Mouse (Mus musculus): ENCODE results near the gene Mgea5.

The Mgea5 gene

DNA sequence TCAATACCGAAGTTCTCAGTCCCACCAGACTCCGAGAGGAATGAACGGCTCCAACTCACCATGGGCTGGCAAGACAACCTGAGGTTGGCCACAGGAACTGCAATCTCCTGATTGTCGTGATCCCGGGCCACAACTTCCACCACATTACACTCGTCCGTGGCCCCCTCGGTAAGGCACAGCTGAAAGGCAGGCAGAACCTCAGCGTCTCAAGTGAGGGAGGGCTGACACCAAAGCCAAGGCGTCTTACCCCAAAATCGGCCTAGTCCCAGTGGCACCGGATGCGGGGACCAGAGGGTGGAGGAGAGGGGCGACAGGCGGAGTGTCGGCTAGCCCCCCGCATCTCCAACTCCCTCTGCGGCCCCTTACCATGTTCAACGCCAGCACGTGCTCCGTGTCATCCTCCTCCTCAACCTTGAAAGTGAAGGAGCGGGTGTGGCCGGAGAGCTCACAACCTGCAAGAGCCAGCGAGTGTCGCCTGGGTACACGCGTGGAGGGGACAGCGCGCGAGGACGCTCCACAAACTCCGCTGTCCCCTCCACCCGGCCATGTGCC is 34.9 kb downstream of the Mgea5 start:
- peak; percentile 42 for DNase-seq (ENCODE audit: low read depth, low spot score)

DNA sequence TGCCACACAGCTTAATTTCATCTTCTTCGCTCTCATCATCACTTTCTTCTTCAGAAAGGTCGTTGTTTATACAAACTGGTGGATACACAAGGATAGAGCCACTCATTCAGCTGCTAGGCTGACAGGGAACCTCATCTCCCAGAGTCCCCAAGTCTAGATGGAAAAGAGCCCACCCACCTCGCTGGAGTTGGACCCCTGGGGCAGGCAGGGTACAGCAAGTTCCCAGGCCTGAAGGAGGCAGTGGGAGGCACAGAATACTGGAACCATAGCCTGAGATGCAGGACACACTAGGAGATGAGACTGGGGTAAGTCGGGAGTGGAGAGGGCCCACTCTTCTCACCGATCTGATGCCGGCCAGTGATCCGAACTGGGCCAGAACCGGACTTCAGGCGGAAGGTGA is 35.4 kb downstream of the Mgea5 start:
- peak; percentile 30 for DNase-seq (ENCODE audit: low read depth, low spot score)

DNA sequence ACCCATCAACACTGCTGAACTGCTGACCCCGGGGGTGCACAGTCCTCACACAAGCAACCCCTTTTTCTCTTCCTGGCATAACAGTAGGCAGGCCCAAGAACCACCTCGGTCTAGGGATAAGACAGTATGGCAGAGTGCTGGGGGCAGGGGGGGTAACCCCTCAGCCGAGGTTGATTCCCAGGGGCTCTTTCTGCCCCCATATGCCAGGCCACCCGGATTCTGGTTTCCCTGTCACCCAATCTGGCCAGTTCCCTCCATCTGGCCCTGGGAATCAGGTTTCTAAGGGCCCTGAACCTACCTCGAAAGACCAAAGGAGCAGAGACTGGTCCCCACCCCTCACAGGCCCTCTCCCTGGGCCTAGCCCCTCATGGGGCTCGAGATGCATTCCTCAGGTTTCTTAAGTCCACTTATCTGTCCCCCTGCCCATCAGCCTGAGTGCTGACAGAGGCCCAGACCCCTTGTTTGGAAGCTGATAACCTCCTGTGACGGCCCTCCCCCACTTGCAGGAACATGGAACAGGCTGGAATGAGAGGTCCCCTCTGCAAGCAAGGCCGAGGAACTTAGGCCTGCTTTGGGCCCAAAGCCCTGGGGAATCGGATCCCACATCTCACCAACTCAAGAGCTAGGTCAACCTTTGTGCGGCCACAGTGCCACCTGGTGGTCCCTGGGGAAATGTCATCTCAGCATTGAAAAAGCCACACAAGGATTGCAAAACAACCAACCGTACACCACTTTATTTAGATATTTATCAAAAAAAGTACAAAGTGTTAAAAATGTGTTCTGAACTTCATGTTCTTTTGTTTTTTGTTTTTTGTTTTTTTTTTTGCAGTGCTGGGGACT is 36.4 kb downstream of the Mgea5 start:
- peak; percentile 93 for DNase-seq (ENCODE audit: low read depth, low spot score)

GRCm38 (mm10) chr19:45746153-45747020 is 37.2 kb downstream of the Mgea5 start:
- peak; percentile 90 for DNase-seq (ENCODE audit: low read depth, low spot score)

DNA sequence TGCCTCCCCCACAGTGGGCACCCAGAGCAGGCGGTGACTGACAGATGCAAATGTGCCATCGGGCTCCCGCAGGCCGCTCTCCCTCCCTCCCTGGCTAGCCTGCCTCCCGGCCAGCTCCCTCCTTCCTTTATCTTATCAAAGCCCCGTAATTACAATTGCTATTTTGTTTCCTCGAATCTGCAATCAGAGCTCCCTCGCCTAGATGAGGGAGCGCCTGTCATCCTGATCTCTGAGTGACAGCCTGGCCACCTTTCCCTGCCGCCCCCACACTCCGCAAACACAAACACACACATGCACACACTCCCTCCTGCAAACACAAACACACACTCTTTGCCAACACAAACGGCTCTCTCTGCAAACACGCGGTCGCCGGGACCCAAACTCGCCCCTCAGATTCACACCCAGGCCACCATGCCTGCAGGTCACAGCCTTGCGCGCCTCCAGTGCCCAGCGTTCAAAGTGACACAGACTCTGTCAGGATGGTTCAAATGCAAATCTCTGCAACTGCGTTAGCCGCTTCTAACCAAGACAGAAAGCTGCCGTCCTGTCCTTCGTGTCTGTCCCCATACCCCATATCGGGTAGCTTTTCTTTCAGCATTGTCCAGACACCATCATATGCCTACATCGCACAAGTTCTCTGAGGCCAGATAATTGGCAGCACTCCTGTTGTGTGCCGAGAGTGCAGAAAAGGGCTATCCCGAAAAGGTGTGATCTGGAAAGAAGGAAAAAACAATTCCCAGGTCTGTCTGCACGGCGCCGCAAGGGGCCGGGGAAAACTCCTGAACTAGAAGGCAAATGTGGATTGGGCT is 38.1 kb downstream of the Mgea5 start:
- peak; percentile 25 for DNase-seq (ENCODE audit: low read depth, low spot score)

GRCm38 (mm10) chr19:45743619-45744018 is 40.0 kb downstream of the Mgea5 start:
- no peak for DNase-seq (ENCODE audit: low read depth, low spot score)

- no peak for DNase-seq (ENCODE audit: low read depth, low spot score)
These were observed 40.6 kb downstream of the Mgea5 start for GRCm38 (mm10) chr19:45742984-45743575.

- peak; percentile 34 for DNase-seq (ENCODE audit: low read depth, low spot score)
These were observed 41.2 kb downstream of the Mgea5 start, which contains the start of gene Fgf8 for GRCm38 (mm10) chr19:45742218-45742983. TSS of gene Fgf8 (minus strand) at chr19:45742915.

DNA sequence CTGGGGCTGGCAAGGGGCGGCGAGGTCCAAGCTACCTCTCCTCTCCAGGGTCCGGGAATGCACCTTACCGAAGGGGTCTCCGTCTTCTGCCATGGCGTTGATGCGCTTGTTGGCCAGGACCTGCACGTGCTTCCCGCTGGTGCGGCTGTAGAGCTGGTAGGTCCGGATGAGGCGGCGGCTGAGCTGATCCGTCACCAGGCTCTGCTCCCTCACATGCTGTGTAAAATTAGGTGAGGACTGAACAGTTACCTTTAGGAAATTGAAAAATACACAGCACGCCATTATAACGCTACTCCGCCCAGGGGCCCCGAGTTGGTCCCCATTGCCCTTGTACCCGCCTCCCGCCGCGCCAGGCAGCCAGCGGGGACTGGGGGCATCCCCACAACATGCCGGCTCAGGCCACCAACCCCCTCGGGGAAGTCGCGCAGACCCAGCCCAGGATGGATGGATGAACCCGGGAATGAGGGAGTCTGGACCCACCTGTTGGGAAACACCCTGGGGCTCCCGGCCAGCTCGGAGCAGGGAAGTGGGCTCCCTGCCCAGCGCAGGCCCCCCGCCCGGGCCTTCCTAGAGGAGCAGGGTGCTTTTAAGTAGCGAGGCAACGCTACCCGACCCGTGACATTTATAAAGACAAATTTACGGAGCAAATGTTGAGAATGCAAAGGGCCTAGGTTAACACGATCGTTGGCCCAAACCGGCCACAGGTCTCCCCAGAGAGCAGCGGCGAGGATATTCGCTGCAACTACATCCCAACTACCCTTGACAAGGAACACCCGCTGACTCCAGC is 42.0 kb downstream of the Mgea5 start:
- peak; percentile 55 for DNase-seq (ENCODE audit: low read depth, low spot score)

- DNase-seq (ENCODE audit: low read depth, low spot score), result no peak
These were observed 42.8 kb downstream of the Mgea5 start for GRCm38 (mm10) chr19:45740817-45741216.

DNA sequence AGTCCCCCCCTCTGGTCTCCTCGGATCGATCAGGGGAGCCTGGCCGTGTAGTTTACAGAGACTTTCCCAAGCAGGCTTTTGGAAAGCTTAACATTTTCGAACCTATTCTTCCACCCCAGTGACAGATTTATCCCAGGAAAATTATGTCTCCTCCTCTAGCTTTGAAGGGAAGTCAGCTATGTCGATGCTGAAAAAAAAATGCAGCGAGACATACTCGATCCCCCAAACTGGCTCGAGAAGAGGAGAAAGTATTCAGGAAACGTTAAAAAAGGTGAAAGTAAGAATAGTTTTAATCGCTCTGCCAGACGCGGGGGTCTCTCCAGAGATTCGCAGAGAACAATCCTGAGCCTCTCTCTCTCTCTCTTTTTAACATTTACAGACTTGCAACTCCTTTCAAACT is 43.4 kb downstream of the Mgea5 start:
- DNase-seq (ENCODE audit: low read depth, low spot score), result no peak

- DNase-seq (ENCODE audit: low read depth, low spot score), result no peak
These were observed 45.1 kb downstream of the Mgea5 start for GRCm38 (mm10) chr19:45738521-45738920.

DNA sequence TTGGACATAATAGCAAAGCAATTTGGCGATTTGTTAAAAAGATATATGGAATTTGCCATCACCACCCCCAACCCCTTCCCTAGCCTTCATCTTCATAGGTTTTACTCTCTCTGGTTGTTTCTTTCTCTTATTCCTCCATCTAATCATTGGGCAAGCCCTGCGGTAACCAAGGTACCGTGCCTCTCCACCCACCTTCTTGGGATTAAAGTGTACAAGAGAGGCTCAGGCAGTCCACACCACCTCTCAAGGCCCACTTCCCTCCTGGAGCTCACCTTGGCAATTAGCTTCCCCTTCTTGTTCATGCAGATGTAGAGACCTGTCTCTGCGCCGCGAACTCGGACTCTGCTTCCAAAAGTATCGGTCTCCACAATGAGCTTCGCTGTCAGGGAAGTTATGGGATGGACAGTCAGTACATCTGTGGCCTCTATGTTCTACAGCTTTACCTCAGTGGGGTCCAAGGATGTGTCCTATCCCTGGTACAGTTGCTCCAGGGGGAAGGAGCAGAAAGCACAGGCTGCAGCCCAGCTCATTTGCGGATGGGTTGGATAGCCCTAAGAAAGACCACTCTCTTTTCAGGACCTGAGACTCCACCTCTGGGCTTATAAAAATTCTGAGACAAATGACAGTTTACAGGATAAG is 45.7 kb downstream of the Mgea5 start:
- DNase-seq (ENCODE audit: low read depth, low spot score), result no peak

- no peak for DNase-seq (ENCODE audit: low read depth, low spot score)
These were observed 46.3 kb downstream of the Mgea5 start for GRCm38 (mm10) chr19:45737208-45737845.

- DNase-seq (ENCODE audit: low read depth, low spot score), result peak; percentile 81
These were observed 46.8 kb downstream of the Mgea5 start for GRCm38 (mm10) chr19:45736855-45737207.

DNA sequence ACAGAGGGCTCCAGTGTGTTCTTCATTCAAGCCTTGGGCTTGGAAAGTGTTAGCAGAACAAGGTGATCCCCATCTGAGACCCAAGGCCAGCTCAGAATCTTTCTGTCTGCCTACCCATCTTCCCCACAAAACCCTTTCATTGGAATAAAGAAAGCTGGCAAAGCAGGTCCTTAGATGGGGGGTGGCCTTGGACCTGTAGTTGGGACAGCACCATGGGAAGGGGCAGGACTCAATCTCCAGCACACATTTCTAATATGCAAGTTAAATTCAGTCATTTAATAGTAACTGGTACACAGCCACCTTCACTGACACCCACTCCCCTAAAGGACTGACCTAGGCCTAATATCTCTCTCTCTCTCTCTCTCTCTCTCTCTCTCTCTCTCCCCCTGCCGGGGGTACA is 47.4 kb downstream of the Mgea5 start:
- DNase-seq (ENCODE audit: low read depth, low spot score), result no peak

- DNase-seq (ENCODE audit: low read depth, low spot score), result no peak
These were observed 48.9 kb downstream of the Mgea5 start for GRCm38 (mm10) chr19:45734762-45735161.

DNA sequence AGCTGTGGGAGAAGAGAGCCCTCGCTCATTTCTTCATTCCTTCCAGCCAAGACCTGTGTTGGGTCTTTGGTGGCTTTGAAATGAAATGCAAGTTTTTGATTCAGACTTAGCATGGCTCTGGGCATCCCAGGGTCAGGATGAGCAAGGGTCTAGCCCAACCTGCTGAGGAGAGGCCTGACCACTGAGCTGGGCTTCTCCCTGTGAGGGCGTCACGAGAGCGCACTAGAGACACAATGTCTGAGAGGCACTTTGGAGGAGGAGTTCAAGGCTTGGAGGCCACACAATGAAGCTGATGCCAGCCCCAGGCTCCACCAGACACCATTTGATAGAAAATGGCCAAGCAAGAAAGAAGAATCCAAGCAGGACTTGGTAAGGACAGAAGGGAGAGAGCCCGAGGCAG is 49.4 kb downstream of the Mgea5 start:
- DNase-seq (ENCODE audit: low read depth, low spot score), result no peak

DNA sequence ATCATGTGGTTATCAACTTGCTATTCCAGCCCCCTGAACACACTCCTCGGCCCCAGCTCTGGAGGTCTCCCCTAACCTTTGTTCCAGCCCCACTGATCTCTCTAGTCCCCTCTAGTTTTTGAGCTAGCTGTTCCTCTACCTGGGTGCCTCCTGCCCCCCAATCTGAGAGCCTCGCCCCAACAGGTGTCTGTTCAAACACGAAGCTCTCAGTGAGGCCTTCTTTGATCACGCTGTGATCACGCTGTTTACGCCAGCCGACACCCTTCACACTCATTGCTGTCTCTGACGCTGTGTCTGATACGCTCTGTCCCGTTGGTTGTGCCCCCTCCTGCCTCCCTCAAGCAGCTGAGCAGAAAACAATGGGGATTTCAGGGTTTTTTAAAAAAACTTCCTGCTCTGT is 50.1 kb downstream of the Mgea5 start:
- no peak for DNase-seq (ENCODE audit: low read depth, low spot score)
